10 mouse cellular contexts compared by ENCODE assay signal in the genomic region with DNA sequence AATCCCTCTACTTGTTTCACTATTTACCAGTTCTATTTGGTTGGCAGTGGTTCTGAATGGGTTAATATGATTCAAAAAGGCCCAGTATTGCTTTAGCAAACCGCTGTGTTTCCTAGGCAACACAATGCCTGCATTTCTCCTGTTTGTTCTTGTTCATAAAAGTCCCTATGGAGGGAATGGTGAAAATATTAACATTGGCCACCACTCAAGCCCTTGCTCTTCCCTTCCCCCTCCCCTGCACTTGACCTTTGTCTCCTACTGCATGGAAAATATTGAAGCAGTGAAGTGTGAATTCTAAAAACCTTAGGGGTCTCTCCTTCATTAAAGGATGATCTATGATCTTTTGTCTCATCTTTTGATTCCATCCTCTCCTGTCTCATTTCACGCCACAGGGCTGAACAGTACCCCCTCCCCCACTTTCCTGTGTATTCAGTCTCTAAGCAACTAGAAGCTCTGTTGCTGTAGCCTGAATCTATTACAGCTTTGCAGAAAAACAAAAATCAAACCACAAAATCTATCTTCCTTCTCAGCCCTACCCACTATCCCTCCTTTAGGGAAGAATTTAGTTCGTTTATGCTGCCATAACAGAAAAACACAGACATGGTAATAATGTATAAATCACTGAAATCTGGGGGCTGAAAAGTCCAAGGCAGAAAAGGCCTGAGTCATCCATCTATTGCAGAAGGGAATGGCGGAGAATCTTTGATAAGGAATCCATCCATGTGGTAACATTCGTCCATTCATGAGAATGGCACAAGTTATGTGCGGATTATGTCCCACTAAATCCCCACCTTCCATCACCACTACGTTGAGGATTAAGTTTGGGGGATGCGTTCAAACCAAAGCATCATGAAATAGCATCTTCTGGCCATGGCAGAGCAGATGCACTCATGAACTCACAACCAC. TPM values are rescaled to one million over a fixed set of nuclear protein-coding genes. Genes with fewer than 3 reads are reported as not detected.
DNase-seq lines count a peak whose midpoint lies in the region; ATAC-seq and TF ChIP-seq lines count a peak whose summit lies in the region.
"Had no signal": no experiment of that assay in that cellular context is flagged by ENCODE, and none has a peak within 500 bp of the region (broad histone marks: within the 10 kb centered on the region; RNA-seq: fewer than 3 reads in every experiment).

No protein-coding gene starts in this region.

- no peaks in the 10 kb centered on the region for H3K27me3 ChIP-seq in hindbrain, embryonic 14.5 days (ENCODE audit: control insufficient read depth, insufficient read depth, low read length)
- no peaks in the 10 kb centered on the region for H3K27me3 ChIP-seq in midbrain, embryonic 16.5 days (ENCODE audit: control insufficient read depth, insufficient read depth, low read depth, low read length)
- H3K27me3 ChIP-seq: stomach, embryonic 15.5 days had no signal

- H3K27ac ChIP-seq in cortical plate, adult 2 months (ENCODE audit: insufficient read depth, low read length): peak overlapping the region; percentile 84; the same call in 1 of the 2 replicates
- H3K27ac ChIP-seq in hindbrain, embryonic 14.5 days: peak overlapping the region; percentile 90
- peak overlapping the region; percentile 88 for H3K27ac ChIP-seq in midbrain, embryonic 16.5 days (ENCODE audit: low read length)
- H3K27ac ChIP-seq: stomach, embryonic 15.5 days had no signal

- TF ChIP-seq POLR2A in cortical plate, adult 2 months (IDR thresholded peaks at IDR 0.05; ENCODE audit: extremely low read depth, insufficient read depth, low read length): no peak

- H3K36me3 ChIP-seq in hindbrain, embryonic 14.5 days (replicated peaks; ENCODE audit: control insufficient read depth, insufficient read depth): no peaks in the 10 kb centered on the region
- no peaks in the 10 kb centered on the region for H3K36me3 ChIP-seq in midbrain, embryonic 16.5 days (ENCODE audit: control insufficient read depth, insufficient read depth, low read length)
- H3K36me3 ChIP-seq: stomach, embryonic 15.5 days had no signal

- H3K9ac ChIP-seq in hindbrain, embryonic 14.5 days: no peak overlapping the region
- H3K9ac ChIP-seq in midbrain, embryonic 16.5 days (ENCODE audit: low read depth, low read length): no peak overlapping the region
- H3K9ac ChIP-seq: stomach, embryonic 15.5 days had no signal

- H3K4me3 ChIP-seq in cortical plate, adult 2 months (ENCODE audit: insufficient read depth, low read length): no peak overlapping the region
- no peak overlapping the region for H3K4me3 ChIP-seq in hindbrain, embryonic 14.5 days (replicated peaks; ENCODE audit: low read length)
- no peak overlapping the region for H3K4me3 ChIP-seq in midbrain, embryonic 16.5 days (ENCODE audit: low read depth, low read length)
- H3K4me3 ChIP-seq: stomach, embryonic 15.5 days had no signal

- peaks cover 2% of the 10 kb centered on the region; the same call in 1 of the 2 replicates for H3K4me1 ChIP-seq in cortical plate, adult 2 months (ENCODE audit: control insufficient read depth, insufficient read depth, low read length)
- H3K4me1 ChIP-seq in hindbrain, embryonic 14.5 days (replicated peaks; ENCODE audit: control insufficient read depth, insufficient read depth, low read length): no peaks in the 10 kb centered on the region; the same call in 1 of the 2 replicates
- no peaks in the 10 kb centered on the region; the same call in 1 of the 2 replicates for H3K4me1 ChIP-seq in midbrain, embryonic 16.5 days (ENCODE audit: control insufficient read depth, insufficient read depth, low read length)
- H3K4me1 ChIP-seq: stomach, embryonic 15.5 days had no signal

- DNase-seq in left cerebral cortex, postnatal 14 days (ENCODE audit: low spot score in 2 of 2): peak; percentile 15 to 57
- no peak for DNase-seq in left cerebral cortex, adult 11 months (ENCODE audit: low spot score)
- DNase-seq in hindbrain, embryonic 14.5 days (ENCODE audit: low spot score): peak; percentile 66
- DNase-seq in urinary bladder, postnatal 36 days (ENCODE audit: low spot score in 2 of 2): no peak
- no peak for DNase-seq in spleen, postnatal 36 days (ENCODE audit: low spot score in 2 of 2)
- DNase-seq in frontal cortex, postnatal 25 days (ENCODE audit: low spot score in 2 of 2): no peak
- DNase-seq: gastrocnemius, postnatal 25 days had no signal

- peak; percentile 90 for ATAC-seq in hindbrain, embryonic 14.5 days (ENCODE audit: low FRiP score)
- ATAC-seq in midbrain, embryonic 16.5 days: peak; percentile 95

- TF ChIP-seq CTCF in cortical plate, adult 2 months (IDR thresholded peaks at IDR 0.05; ENCODE audit: extremely low read depth, insufficient read depth, low read length): no peak

- intact Hi-C loops in left cerebral cortex, postnatal 14 days (cut with DNase I): no loop called here

- peak overlapping the region; percentile 25 for H3K4me2 ChIP-seq in hindbrain, embryonic 14.5 days (replicated peaks)
- peak overlapping the region; percentile 12 for H3K4me2 ChIP-seq in midbrain, embryonic 16.5 days (ENCODE audit: low read length)
- H3K4me2 ChIP-seq: stomach, embryonic 15.5 days had no signal

- WGBS in hindbrain, embryonic 14.5 days: 47% methylated on average over 8 of the region's 8 CpGs
- 36% methylated on average over 8 of the region's 8 CpGs for WGBS in midbrain, embryonic 16.5 days

- H3K9me3 ChIP-seq in hindbrain, embryonic 14.5 days (ENCODE audit: control insufficient read depth, low read length): no peaks in the 10 kb centered on the region
- no peaks in the 10 kb centered on the region for H3K9me3 ChIP-seq in midbrain, embryonic 16.5 days (replicated peaks; ENCODE audit: control insufficient read depth, low read length, poor library complexity, severe bottlenecking)
- H3K9me3 ChIP-seq: stomach, embryonic 15.5 days had no signal

RNA-seq across cellular contexts. Expression of a gene that starts 10.4 kb away (rescaled TPM):
- 100 to 1,000 TPM; 295 to 333 TPM for total RNA-seq in left cerebral cortex, postnatal 14 days (2021)
- polyA plus RNA-seq in cortical plate, adult 2 months (2012; rRNA removed): 209 and 234 TPM in 2 replicates
- polyA plus RNA-seq in hindbrain, embryonic 14.5 days (2014; fragmentation: Nextera tagmentation; extraction: Ambion mirVana): 615 and 669 TPM in 2 replicates
- 738 and 754 TPM in 2 replicates for polyA plus RNA-seq in midbrain, embryonic 16.5 days (2015; fragmentation: Nextera tagmentation; extraction: Ambion mirVana)

RNA-seq across cellular contexts. Expression of a gene that starts 57.6 kb away (rescaled TPM):
- total RNA-seq in left cerebral cortex, postnatal 14 days (2021): 10 to 100 TPM in 1 of 2 experiments, 1 to 10 TPM in 1; 8.9 to 10.9 TPM
- 9.5 and 10.7 TPM in 2 replicates for polyA plus RNA-seq in cortical plate, adult 2 months (2012; rRNA removed)
- 6.6 and 6.8 TPM in 2 replicates for polyA plus RNA-seq in hindbrain, embryonic 14.5 days (2014; fragmentation: Nextera tagmentation; extraction: Ambion mirVana)
- 6.1 and 6.2 TPM in 2 replicates for polyA plus RNA-seq in midbrain, embryonic 16.5 days (2015; fragmentation: Nextera tagmentation; extraction: Ambion mirVana)

Comparison
In these comparisons a context has a peak if more than half of its experiments do, and no peak if none do; other contexts are left out.
1. DNase-seq: peak in left cerebral cortex, postnatal 14 days (2 of 2) and hindbrain, embryonic 14.5 days (single experiment); none in left cerebral cortex, adult 11 months (single experiment), urinary bladder, postnatal 36 days (0 of 2), spleen, postnatal 36 days (0 of 2) and frontal cortex, postnatal 25 days (0 of 2).
2. Peak in every context shown above with its lines, with median percentiles within 50 percentile points of each other: H3K27ac ChIP-seq.